Mouse (Mus musculus): Measurements from ENCODE around the gene Cd209d.
"Not testable (repeated sequence)": the region's sequence is repeated elsewhere in the genome, so short reads cannot be mapped to it uniquely, and the experiment has no call there.

Gene Cd209d

GRCm38 (mm10) chr8:3878455-3878854 is at the start of gene Cd209d:
TSS of gene Cd209d (minus strand) at chr8:3878555.
- DNase-seq (ENCODE audit: low read depth, low spot score), result no peak

DNA sequence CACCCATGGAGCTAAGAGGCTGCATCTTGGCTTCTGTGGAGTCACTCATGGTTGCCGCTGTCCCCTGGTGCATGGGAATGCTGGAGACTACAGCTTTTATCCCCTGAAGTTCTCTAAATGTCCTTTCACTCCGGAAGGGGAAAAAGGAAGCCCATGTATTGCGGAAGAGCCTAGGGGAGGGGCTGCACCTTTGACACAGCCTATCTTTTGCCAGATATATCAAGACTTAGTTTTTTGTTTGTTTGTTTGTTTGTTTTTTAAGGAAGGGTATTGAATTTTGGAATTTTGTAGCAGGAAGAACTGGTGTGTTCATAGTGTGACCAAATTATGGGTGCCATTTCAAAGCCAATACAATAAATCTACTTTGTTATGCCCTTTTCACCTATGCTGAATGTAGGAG is 48.4 kb upstream of the Cd209d start, which contains the start of gene Cd209b:
Gene Cd209b (minus strand): TSS at position 101 of the 400 bp plus-strand sequence.
- DNase-seq (ENCODE audit: low read depth, low spot score), result no peak

- DNase-seq (ENCODE audit: low read depth, low spot score), result no peak
Measured at GRCm38 (mm10) chr8:3876121-3876520, 2.2 kb downstream of the Cd209d start.

- DNase-seq (ENCODE audit: low read depth, low spot score), result not testable (repeated sequence)
Measured at GRCm38 (mm10) chr8:3862736-3863135, 15.6 kb downstream of the Cd209d start.

GRCm38 (mm10) chr8:3854209-3854608 is 24.1 kb downstream of the Cd209d start, which contains the start of gene Cd209e:
TSS of gene Cd209e (minus strand) at chr8:3854309.
- DNase-seq (ENCODE audit: low read depth, low spot score), result no peak
